Mouse (Mus musculus) T-helper 1 cell (primary cell): Measurements from ENCODE around the gene Abhd14a.
"Not testable (repeated sequence)": the region's sequence is repeated elsewhere in the genome, so short reads cannot be mapped to it uniquely, and the experiment has no call there.

ENCODE experiments used
- in situ Hi-C: fragments of 300-600 bp; cut with MboI, MseI; formaldehyde crosslinking; loops from one replicate; pipeline ENCODE4 v1.15.1; 2025; ENCODE audit warnings: high pct_unique_total_duplicates

Abhd14a gene

DNA sequence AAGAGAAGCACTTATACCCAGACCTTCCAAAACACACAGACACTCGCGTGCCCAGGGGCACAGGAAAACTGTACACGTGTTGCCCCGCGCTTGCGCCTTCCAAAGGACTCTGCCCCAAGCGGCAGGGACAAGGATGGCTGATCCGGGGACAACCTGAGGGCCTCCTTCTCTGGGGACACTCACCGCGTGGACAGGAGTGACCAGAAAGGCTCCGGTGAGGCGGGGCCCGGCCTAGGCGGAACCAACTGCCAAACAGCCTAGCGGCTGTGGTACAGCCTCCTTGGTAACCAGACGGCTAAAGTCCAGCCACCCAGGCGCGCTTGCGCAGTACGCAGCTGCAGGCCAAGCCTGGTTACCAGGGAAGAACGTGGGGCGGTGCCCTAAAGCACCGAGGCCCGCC, at the start of gene Abhd14a, which contains the start of gene Abhd14b:
Gene Abhd14a, minus strand, starts transcription at position 331 of the 400 bp plus-strand sequence.
Gene Abhd14b, plus strand, starts transcription at position 112 of the 400 bp plus-strand sequence.
- in situ Hi-C loops: no loop called here

DNA sequence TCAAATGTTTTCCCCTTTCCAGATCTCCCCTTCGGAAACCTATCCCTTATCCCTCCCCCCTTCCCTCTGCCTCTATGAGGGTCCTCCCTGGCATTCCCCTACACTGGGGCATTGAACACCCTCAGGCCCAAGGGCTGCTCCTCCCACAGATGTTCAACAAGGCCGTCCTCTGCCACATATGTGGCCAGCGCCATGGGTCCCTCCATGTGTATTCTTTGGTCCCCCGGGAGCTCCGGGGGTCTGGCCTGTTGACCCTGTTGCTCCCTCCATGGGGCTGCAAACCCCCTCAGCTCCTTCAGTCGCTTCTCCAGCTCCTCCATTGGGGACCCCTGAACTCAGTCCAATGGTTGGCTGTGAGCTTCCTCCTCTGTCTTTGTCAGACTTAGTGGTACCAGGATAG, 40.1 kb upstream of the Abhd14a start:
- in situ Hi-C loops: not testable (repeated sequence)

DNA sequence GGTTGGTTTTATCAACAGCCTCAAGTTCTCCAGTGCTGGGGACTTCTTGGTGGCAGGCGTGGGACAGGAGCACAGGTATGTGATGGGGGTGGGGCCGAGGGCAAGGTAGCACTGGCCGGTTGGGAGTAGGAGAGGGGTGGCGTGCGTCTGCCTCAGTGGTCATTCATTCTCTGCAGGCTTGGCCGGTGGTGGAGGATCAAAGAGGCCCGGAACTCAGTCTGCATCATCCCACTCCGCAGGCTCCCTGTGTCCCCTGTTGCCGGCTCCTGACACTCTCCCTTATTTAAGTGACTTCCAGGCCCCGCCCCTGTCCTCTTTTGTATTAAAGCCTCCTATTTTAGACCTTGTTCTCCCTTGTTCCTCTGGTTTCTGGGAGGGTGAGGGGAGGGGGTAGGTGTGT, 37.6 kb upstream of the Abhd14a start:
- in situ Hi-C loops: no loop called here

DNA sequence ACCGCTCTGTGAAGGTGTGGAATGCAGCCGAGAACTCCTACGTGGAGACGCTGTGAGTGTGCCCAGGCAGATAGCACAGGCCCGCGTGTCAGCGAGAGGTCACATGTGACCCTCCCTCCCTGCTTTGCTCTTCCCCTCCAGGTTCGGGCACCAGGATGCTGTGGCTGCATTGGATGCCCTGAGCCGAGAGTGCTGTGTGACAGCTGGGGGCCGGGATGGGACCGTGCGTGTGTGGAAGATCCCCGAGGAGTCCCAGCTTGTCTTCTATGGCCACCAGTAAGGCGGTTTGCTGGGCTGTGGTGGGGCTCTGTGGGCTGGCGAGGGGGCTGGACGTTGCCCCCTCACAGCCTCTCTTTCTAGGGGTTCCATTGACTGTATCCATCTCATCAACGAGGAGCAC, 36.1 kb upstream of the Abhd14a start:
- in situ Hi-C loops: no loop called here

DNA sequence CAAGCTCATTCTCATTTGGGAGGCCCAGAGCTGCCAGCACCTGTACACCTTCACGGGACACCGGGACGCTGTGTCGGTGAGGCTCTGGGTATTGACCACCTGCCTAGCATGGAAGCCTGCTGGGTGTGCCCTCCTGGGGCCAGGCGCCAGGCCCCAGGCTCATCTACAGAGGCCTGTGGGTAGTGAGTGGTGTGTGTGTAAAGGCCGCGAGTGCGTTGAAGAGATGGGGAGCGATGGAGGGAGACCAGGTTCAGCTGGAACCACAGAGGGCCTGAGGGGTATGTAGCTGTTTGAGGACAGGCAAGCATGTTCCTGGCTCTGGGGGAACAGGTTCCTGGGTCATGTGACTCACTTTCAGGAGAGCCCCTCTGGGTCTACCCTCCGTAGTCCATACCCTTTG, 35.7 kb upstream of the Abhd14a start:
- in situ Hi-C loops: no loop called here

DNA sequence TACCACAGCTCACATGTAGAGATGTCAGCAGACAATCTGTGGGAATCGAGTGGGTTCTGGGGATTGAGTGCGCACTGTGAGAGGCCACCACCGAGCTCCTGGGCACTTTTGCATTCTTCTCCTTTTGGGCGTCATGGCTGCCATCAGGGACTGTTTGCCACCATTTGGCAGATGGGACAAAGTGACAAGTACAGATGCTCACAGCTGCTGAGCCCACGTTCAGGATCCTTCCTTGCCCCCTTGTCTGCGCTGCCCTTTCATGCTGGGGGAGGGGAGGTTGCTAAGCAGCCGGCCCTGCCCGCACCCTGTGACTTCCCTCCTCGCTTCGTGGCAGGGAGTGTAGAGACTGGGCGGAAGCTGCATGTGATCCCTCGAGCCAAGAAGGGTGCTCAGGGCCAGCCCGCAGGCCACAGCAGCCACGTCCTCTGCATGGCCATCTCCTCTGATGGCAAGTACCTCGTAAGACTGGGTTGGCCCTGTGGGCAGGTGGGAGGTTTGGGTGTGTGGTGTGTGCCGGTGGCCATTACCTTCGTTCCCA, 35.2 kb upstream of the Abhd14a start:
- in situ Hi-C loops: no loop called here

DNA sequence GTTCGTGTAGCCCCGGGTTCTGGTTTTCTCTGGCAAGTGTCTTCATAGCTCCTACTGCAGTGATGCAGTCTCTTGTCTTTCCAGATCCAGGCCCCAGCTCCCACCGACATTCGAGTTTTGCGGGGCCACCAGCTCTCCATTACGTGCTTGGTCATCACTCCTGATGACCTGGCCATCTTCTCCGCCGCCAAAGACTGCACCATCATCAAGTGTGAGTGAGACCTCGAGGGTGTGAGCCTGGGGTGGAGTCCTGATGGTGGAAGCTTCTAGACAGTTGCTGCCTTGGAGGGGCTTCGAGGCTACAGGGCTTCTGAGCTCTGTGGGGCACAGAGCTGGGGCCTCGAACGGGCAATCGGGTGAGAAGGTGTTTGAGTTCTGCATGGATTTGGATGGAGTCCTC, 34.2 kb upstream of the Abhd14a start:
- in situ Hi-C loops: no loop called here

DNA sequence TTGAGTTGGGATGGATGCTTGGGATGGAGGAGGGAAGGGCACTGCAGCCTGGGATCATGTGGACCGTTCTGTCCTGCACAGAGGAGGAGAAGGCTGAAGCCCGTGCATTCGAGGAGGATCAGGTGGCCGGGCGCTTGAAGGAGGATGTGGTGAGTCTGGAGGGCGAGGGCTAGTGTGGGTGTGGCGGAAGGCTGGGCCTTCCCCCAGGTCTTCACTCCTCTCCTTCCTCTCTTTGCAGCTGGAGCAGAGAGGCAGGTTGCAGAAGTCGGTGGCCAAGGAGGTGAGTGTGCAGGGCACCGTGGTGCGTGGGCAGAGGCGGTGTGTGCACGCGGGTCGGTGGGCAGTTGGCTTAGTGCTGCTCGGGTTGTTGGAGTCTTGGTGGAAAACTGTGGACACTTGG, 33.6 kb upstream of the Abhd14a start:
- in situ Hi-C loops: no loop called here

DNA sequence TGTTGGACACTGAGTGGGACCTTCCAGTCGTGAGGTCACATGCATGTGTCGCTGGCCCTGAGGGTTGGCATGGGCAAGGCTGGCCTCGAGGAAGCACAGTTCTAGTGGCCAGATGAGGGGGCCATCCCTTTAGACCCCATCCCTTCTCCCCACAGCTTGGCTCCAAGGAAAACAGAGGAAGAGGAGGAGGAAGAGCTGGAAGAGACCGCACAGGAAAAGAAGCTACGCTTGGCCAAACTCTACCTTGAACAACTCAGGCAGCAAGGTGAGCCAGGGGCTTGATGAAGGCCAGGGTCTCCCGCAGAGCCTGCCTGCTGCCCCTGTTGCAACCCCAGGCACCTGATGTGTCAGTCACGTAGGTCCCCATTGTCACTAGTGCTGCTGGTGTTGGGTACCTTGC, 33.1 kb upstream of the Abhd14a start:
- in situ Hi-C loops: no loop called here

DNA sequence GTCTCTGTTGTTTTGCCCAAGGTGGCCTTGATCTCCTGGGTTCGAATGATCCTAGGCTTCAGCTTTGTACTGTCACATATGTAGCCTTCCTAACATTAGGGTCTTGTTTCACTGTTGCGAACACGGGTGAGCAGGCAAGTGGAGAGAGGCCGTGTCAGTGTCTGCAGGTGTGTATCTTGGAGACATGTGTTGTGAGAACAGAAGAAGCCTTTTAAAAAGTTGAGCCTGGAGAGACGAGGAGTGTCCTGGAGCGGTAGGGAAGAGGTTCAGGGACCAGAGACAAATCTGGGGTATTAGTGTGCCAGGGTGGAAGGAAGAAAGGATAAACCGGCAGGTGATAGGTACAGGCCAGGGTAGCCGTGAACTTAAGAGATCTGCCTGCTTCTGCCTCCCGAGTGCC, 30.6 kb upstream of the Abhd14a start:
- in situ Hi-C loops: no loop called here

DNA sequence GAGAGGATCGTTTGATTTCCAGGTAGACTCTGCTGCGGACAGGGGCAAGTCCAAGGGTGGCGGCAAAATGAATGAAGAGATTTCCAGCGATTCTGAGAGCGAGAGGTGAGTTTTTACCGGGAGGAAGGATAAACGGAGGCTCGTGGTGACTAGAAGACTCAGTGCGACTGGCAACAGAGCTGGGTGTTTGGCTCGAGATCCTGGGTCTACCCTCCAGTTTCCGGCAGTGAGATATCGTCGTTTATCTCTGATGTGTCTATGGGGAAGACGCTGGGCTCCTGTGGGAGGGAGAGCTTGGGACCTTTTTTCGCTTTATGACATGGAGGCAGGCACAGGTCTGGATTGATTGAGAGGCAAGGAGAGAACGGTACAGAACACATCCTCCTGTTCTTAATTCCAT, 30.2 kb upstream of the Abhd14a start:
- in situ Hi-C loops: no loop called here

DNA sequence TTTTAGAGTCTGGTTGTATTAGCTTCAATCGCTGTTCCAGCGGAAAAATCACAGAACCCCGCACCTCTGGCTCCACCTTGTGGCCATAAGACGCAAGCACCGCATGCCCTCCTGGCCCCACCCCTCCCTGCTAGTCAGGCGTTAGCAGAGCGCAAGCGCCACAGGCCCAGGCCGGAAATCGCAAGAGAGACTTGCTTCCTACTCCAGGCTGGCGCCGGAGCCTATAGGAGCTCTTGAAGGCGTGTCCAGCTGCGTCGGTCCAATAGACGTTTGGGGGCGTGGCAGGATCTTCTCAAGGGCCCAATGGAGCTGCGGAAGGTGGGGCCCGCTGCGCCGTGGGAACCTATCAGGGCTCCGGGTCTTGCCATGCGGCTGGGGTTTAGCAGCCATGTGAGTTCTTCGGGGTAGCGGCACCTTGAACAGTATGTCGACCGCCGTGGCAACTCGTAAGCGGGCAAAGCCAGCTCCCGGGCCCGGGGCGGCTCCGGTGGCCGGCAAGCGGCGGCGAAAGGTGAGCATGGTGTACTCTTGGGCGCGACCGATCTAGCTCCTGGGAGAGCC, 29.5 kb upstream of the Abhd14a start, which contains the start of gene Parp3:
Gene Parp3, minus strand, starts transcription at position 26 of the 561 bp plus-strand sequence.
- in situ Hi-C loops: no loop called here

DNA sequence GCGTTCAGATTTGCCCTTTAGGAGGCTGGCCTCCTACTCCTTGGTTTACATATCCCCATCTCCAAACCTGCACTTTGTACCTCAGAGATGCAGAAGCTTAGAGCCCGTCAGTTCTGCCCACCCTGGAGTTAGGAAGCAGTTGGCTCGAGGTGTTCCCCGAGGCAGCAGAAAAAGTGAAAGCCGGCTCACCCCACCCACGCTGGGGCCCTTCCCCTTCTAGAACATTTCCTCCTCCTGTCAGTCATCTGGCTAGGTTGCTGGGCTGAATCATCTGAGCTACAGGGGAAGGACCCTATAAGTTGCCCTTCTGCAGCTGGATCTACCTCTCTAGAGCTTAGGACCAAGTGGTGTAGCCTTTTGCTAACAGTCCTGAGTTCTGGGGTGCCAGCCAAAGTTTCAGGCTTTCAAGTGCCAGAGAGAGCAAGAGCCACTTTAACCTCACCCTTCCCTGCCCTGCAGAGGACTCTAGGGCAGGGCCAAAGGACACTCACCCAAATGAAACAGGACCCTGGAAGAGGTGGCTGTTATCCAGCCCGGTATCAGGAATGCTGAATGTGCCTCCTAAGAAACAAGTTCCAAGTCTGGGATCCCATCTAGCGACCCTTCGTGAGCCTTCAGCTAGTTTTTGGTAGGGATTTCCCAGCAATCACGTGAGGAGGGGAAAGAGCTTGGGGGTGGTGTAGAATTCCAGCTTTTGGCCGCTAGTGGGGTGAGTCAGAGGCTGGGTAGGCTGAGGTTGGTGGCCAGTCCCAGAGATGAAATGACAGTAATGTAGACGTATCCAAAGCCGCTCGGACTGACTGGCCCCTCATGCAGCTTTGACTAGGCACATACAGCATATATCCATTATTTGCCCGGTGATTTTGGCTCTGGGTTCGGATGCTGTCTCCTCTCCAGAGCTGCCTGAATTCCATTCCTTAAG, 28.8 kb upstream of the Abhd14a start:
- in situ Hi-C loops: no loop called here

DNA sequence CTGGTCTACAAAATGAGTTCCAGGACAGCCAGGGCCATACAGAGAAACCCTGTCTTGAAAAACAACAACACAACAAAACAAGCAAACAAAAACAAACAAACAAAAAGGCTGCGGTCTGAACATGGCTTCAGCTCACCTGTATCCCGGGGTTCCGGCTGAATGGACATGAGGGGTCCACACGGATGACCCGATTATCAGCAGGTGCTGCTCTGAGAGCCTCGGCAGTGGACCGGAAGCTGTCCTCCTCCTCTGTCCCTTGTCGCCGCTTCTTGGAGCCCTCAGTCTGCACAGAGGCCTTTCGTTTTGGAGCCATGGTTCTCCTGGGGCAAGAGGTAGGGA, 28.2 kb upstream of the Abhd14a start, which contains the start of gene Rrp9:
Gene Rrp9, plus strand, starts transcription at position 301 of the 339 bp plus-strand sequence.
- in situ Hi-C loops: no loop called here

DNA sequence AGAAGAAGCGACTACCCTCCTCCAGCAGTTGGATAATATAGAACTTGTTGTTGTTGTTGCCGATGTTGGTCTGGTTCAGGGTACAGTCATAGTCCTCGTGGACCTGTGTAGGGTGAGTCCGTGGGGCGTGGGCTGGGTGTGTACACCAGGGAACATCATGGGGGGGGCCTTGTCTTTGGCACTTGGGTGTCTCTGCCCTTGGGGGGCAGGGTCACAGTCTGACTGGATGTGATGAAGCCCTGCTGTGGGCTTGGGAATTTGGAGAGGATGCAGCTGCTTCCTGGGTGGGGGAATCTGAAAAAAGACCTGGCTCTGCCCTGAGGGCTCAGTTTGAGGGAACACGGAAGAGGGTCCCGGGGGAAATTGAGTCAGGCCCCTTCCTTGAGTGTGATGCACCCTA, 27.6 kb upstream of the Abhd14a start:
- in situ Hi-C loops: no loop called here

DNA sequence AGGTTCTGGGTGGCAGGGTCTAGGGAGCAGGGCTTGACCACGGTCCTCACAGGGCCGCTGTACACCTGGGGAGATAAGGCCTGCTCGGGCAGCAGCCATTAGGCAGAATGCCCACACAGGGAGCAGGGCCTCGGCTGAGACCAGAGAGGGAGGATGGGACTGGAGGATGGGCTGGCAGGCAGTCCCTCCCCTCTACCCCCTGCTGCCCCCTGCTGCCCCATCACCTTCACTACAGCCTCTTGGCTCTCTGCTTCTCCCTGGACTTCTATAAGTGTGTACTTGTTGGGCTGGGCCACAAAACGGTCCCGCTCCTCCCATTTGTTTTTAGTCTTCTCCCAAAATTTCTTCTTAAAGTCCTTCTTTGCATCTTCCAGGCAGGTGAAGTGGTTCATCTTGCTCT, 27.0 kb upstream of the Abhd14a start:
- in situ Hi-C loops: no loop called here

DNA sequence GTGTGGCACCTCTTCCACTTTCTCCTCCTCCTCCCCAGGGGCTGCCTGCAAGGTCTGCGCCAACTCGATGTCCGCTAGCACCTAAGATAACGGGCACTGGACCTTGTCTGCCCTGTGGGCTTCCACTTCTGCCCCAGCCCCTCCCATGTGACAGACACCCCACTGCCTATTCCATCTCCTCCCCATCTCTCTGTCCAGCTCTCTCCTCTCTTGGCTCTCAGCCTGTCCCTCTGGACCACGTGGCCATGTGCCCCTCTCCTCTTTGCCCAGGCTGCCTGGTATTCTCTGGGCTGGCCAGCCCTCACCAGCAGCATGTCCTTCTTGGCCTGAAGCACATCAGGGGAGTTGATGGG, 26.3 kb upstream of the Abhd14a start:
- in situ Hi-C loops: no loop called here

DNA sequence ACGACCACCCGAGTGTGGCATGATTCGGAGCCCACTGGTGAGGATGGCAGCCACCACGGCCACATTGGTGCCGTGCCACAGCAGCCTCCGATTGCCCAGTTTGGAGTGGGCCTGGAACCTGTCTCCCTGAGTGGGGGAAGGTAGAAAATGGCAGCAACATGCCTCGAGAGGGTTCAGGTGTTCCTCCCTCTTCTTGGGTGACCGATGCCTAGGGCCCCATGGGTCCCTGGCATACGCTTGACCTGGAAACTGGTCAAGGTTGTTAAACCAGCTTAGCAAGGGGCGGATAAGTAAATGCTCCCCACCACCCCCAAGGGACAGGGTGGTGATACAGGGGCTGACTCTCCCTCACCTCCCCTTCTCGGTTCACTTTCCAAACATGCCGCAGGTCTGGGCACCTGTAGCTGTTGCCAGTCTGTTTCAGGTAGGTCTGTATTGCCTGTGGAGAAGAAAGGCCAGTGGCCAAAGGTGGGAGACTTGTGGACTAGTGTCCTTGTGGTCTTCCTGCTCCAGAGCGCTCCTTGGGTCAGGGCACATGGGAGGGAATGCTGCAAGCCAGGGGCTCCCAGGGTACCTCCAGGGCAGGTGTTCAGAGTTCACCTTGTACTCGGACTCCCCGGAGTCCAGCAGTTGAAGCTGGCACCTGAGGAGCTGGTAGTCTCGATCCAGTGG, 25.7 kb upstream of the Abhd14a start:
- in situ Hi-C loops: no loop called here

DNA sequence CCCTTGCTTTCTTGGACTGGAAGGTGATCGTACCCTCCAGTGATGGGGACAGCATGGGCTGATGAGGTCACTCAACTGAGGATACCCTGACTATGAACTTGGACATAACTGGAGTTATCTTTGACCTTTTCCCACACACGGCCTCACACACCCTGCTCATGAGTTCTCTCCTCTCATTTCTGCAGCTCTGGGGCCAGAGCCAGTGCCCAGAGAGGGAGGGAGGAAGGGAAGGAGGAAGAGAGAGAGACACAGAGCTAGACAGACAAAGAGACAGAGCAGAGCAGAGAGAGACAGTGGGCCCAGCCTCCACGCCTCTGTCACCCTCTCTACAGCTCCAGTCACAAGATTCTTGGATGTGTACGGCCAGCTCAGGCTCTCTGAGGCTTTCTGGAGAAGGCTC, 24.8 kb upstream of the Abhd14a start:
- in situ Hi-C loops: no loop called here

DNA sequence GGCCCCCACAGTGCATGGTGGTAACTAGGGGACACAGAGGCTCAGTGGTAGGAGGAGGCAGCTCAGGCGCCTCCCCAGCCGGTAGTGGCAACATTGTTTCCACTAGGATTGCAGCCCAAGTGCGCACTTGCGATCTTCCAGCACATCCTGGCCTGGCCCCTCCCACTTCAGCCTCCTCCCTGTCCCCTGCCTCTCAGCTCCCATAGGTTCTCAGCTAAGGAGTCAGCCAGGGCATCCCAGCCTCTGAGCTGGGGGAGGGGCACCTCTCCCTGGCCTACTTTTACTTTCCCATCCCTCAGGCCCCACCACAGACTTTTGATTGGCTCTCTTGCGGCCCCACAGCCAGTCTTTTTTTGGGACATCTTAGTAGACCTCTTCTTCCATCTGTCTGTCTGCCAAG, 24.4 kb upstream of the Abhd14a start:
- in situ Hi-C loops: no loop called here

DNA sequence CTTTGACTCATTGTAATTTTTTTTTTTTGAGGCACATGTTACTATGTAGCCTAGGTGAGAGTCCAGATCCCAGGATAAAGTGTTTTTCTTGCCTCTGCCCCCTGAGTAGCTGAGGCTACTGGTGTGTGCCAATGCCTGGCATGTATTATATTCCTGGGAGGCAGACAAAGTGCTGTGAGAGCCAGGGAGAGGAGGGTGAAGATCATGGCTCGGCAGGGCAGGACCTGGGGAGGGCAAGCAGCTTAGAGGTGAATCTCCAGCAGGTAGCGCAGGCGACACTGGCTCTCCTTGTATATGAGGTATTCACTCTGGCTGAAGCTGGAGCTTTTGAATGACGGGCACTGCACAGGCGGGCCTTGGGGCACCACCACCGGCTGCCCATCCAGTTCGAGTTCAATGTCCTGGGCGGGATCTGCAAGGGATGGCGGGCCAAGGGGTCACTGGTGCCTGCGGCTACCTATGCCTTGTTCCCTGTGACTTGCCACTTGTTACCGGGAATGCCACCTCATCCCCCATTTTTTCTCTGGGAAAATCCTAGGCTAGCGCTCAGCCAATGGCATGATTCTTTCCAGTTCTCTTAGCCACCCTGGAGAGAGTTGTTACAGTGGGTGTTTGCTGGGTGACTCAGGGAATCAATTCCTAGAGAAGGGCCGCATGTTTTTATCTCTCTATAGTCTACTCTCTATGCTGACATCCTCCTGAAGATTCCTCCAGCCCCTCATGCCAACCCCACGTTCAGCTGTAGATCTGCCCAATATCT, 23.7 kb upstream of the Abhd14a start:
- in situ Hi-C loops: no loop called here

DNA sequence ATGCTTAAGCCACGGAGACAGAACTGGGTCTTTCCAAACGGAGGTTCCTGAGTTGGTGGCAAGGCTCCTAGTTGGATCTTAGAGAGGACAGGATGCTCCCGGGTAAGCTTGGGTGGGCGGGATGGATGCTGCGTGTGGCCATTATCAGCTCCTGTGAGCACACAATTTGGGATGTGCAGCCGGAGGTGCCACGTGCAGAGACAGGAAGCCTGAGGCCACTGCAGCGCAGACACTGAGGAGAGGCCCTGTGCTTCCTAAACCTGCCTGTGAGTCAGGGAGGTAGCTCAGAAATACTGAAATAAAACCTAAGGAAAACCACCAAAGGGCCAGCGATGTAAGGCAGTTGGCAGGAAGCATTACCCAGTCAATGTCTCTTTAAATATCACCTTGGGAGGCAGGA, 22.3 kb upstream of the Abhd14a start:
- in situ Hi-C loops: no loop called here
